Mouse (Mus musculus) embryonic fibroblast, embryonic 13.5 days (primary cell): Measurements from ENCODE around the gene Ncam1.

Experiments
- CTCF ChIP-seq: IDR thresholded peaks from 2 replicates; pipeline ENCODE4 v1.5.1; 2011; ENCODE audit warnings: mild to moderate bottlenecking, control low read depth, low read length, moderate library complexity, borderline replicate concordance; ENCODE audit not compliant: insufficient read depth
- POLR2A ChIP-seq: IDR thresholded peaks from 2 replicates; pipeline ENCODE4 v1.6.1; 2011; ENCODE audit warnings: low read depth, mild to moderate bottlenecking, control low read depth, low read length, moderate library complexity

- TF ChIP-seq POLR2A, result no peak
- no peak for TF ChIP-seq CTCF
Observed at GRCm38 (mm10) chr9:49529366-49529959, 269.3 kb downstream of the Ncam1 start.
